Mouse (Mus musculus) embryonic fibroblast, embryonic 13.5 days (primary cell): ENCODE measurements around the gene Fam3a.

Experiments
- CTCF ChIP-seq: IDR thresholded peaks from 2 replicates; pipeline ENCODE4 v1.5.1; 2011; ENCODE audit warnings: mild to moderate bottlenecking, control low read depth, low read length, moderate library complexity, borderline replicate concordance; ENCODE audit not compliant: insufficient read depth
- POLR2A ChIP-seq: IDR thresholded peaks from 2 replicates; pipeline ENCODE4 v1.6.1; 2011; ENCODE audit warnings: low read depth, mild to moderate bottlenecking, control low read depth, low read length, moderate library complexity

DNA sequence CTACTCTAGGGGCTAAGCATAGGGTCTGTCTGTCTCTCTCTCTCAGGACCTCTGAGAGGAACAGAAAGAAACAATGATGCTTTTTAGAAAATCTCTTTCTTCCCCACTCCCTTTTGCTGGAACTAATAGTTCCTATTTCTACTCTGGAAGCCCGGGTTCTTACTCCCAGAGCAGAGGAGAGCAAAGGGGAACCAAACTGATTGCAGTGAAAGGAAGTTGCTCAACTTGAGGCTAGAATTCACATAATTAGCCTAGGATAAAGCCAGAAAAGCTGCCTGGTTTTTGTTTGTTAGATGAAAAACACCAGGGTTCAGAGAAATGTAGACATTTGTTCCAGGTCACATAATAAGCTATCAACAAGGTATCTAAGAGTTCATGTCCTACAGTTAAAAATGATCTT, 33.2 kb upstream of the Fam3a start:
- TF ChIP-seq POLR2A (no peak), CTCF (no peak)
